8 mouse cellular contexts compared by ENCODE assay signal in genomic region chr16:11060645-11061044, GRCm38 (mm10). TPM values are rescaled to one million over a fixed set of nuclear protein-coding genes. Genes with fewer than 3 reads are reported as not detected.
DNase-seq lines count a peak whose midpoint lies in the region; ATAC-seq and TF ChIP-seq lines count a peak whose summit lies in the region.

Snn (plus strand) TSS chr16:11060945.

- H3K27ac ChIP-seq in intestine, embryonic 14.5 days (ENCODE audit: low read depth) = no peak within 1 kb of the TSS
- H3K27ac ChIP-seq in intestine, postnatal 0 days (ENCODE audit: low read depth, low read length) = no peak within 1 kb of the TSS
- no peak within 1 kb of the TSS for H3K27ac ChIP-seq in heart, embryonic 13.5 days (replicated peaks)

- H3K9ac ChIP-seq in intestine, embryonic 14.5 days (ENCODE audit: low read length) = no peak within 1 kb of the TSS
- H3K9ac ChIP-seq in intestine, postnatal 0 days (ENCODE audit: low read depth, low read length) = no peak within 1 kb of the TSS
- no peak within 1 kb of the TSS for H3K9ac ChIP-seq in heart, embryonic 13.5 days

- no peaks in the 10 kb centered on the region for H3K9me3 ChIP-seq in intestine, embryonic 14.5 days (ENCODE audit: control insufficient read depth, low read length)
- no peaks in the 10 kb centered on the region for H3K9me3 ChIP-seq in intestine, postnatal 0 days (ENCODE audit: control insufficient read depth)
- no peaks in the 10 kb centered on the region for H3K9me3 ChIP-seq in heart, embryonic 13.5 days

- peaks cover 19% of the 10 kb centered on the region for H3K4me1 ChIP-seq in intestine, embryonic 14.5 days (replicated peaks; ENCODE audit: control insufficient read depth, insufficient read depth, low read length)
- H3K4me1 ChIP-seq in intestine, postnatal 0 days (replicated peaks; ENCODE audit: control insufficient read depth, insufficient read depth, low read length) = peaks cover 1% of the 10 kb centered on the region
- H3K4me1 ChIP-seq in heart, embryonic 13.5 days = peaks cover 39% of the 10 kb centered on the region

- no peak for TF ChIP-seq CTCF in intestine, postnatal 0 days (IDR thresholded peaks at IDR 0.05; ENCODE audit: low read depth)

- H3K27me3 ChIP-seq in intestine, embryonic 14.5 days (replicated peaks; ENCODE audit: control insufficient read depth, insufficient read depth, low read length) = no peaks in the 10 kb centered on the region
- H3K27me3 ChIP-seq in intestine, postnatal 0 days (replicated peaks; ENCODE audit: control insufficient read depth, insufficient read depth, low read length) = no peaks in the 10 kb centered on the region
- H3K27me3 ChIP-seq in heart, embryonic 13.5 days (replicated peaks) = no peaks in the 10 kb centered on the region

- DNase-seq in intestine, embryonic 14.5 days (ENCODE audit: low spot score) = no peak
- no peak for DNase-seq in adrenal gland, postnatal 36 days
- DNase-seq in left cerebral cortex, postnatal 36 days (ENCODE audit: low spot score in 2 of 2) = no peak
- no peak for DNase-seq in embryo, embryonic 10 days (ENCODE audit: low spot score)
- no peak for DNase-seq in spleen, adult 12 weeks (ENCODE audit: low spot score)
- DNase-seq in embryo, embryonic 9.5 days (ENCODE audit: extremely low spot score) = no peak

- intact Hi-C loops in left cerebral cortex, postnatal 36 days (cut with DNase I) = no loop called here

- no peaks in the 10 kb centered on the region for H3K36me3 ChIP-seq in intestine, embryonic 14.5 days (ENCODE audit: control insufficient read depth, insufficient read depth, low read length)
- H3K36me3 ChIP-seq in intestine, postnatal 0 days (ENCODE audit: control insufficient read depth, insufficient read depth) = no peaks in the 10 kb centered on the region
- no peaks in the 10 kb centered on the region for H3K36me3 ChIP-seq in heart, embryonic 13.5 days

- H3K4me2 ChIP-seq in intestine, embryonic 14.5 days (ENCODE audit: low read length) = no peak within 1 kb of the TSS
- no peak within 1 kb of the TSS for H3K4me2 ChIP-seq in intestine, postnatal 0 days (replicated peaks; ENCODE audit: low read depth)
- no peak within 1 kb of the TSS for H3K4me2 ChIP-seq in heart, embryonic 13.5 days

- no peak within 1 kb of the TSS for H3K4me3 ChIP-seq in intestine, embryonic 14.5 days (ENCODE audit: low read depth, low read length)
- H3K4me3 ChIP-seq in intestine, postnatal 0 days (ENCODE audit: low read depth, low read length) = no peak within 1 kb of the TSS
- no peak within 1 kb of the TSS for H3K4me3 ChIP-seq in heart, embryonic 13.5 days

- WGBS in intestine, embryonic 14.5 days = 89% methylated on average over 4 of the region's 4 CpGs
- WGBS in intestine, postnatal 0 days = 87% methylated on average over 4 of the region's 4 CpGs
- 85% methylated on average over 4 of the region's 4 CpGs for WGBS in heart, embryonic 13.5 days

- ATAC-seq in intestine, embryonic 14.5 days (replicated peaks; ENCODE audit: low FRiP score, low TSS enrichment, low read depth) = no peak
- ATAC-seq in intestine, postnatal 0 days = no peak
- ATAC-seq in heart, embryonic 13.5 days (ENCODE audit: extremely low read depth, insufficient number of reproducible peaks, low FRiP score, low TSS enrichment) = no peak

RNA-seq across cellular contexts. Expression of gene Snn, which starts in this region (rescaled TPM):
- 33.7 and 42.8 TPM in 2 replicates for polyA plus RNA-seq in intestine, embryonic 14.5 days (2014; fragmentation: Nextera tagmentation; extraction: Ambion mirVana)
- 8.2 and 8.9 TPM in 2 replicates for polyA plus RNA-seq in intestine, postnatal 0 days (2015; fragmentation: Nextera tagmentation; extraction: Ambion mirVana)
- total RNA-seq in adrenal gland, postnatal 36 days (2021) = 10 to 100 TPM; 13.8 to 14.4 TPM
- 40.1 and 40.3 TPM in 2 replicates for polyA plus RNA-seq in heart, embryonic 13.5 days (2015; fragmentation: Nextera tagmentation; extraction: Ambion mirVana)
- total RNA-seq in left cerebral cortex, postnatal 36 days (2021) = 100 to 1,000 TPM; 172 to 210 TPM

Comparison
In these comparisons a context has a peak if more than half of its experiments do, and no peak if none do; other contexts are left out.
1. RNA of gene Snn (total RNA-seq): 172 to 210 TPM in left cerebral cortex, postnatal 36 days; 13.8 to 14.4 TPM in adrenal gland, postnatal 36 days; every median in the first group is over 10 times any median in the second.